Mouse (Mus musculus): ENCODE results near the gene Chd5.

- TF ChIP-seq POLR2A (IDR thresholded peaks at IDR 0.05; ENCODE audit: control insufficient read depth, low read depth, low read length) (no peak), CTCF (IDR thresholded peaks at IDR 0.05; ENCODE audit: control insufficient read depth, insufficient read depth, insufficient replicate concordance, low read depth, low read length) (no peak)
These were observed 89.8 kb downstream of the Chd5 start for GRCm38 (mm10) chr4:152428259-152428658.
